Mouse (Mus musculus) limb, embryonic 10.5 days (tissue): ENCODE measurements around the gene Inpp5f. TPM values are rescaled to one million over a fixed set of nuclear protein-coding genes. Genes with fewer than 3 reads are reported as not detected.

Experiments used
- DNase-seq: peaks from one replicate; pipeline ENCODE4 v3.0.0-alpha.2; 2017; ENCODE audit warnings: low spot score
- H3K27ac ChIP-seq: fragments of 300-500 bp; sonication (generic); 2 replicates; pipeline ENCODE4 v1.5.1; 2016; ENCODE audit warnings: mild to moderate bottlenecking
- H3K27me3 ChIP-seq: fragments of 300-500 bp; sonication (generic); 2 replicates; pipeline ENCODE4 v1.6.1; 2016; ENCODE audit warnings: low read depth, mild to moderate bottlenecking; ENCODE audit not compliant: poor library complexity, severe bottlenecking
- H3K36me3 ChIP-seq: fragments of 300-500 bp; sonication (generic); 2 replicates; pipeline ENCODE4 v1.6.1; 2016; ENCODE audit warnings: mild to moderate bottlenecking, moderate library complexity
- H3K4me1 ChIP-seq: fragments of 300-500 bp; sonication (generic); 2 replicates; pipeline ENCODE4 v1.6.1; 2016
- H3K4me3 ChIP-seq: fragments of 300-500 bp; sonication (generic); 2 replicates; pipeline ENCODE4 v1.5.1; 2016; ENCODE audit warnings: mild to moderate bottlenecking, moderate library complexity
- H3K9me3 ChIP-seq: fragments of 300-500 bp; sonication (generic); replicated peaks from 2 replicates; pipeline ENCODE4 v1.6.1; 2016; ENCODE audit warnings: mild to moderate bottlenecking
- WGBS: fragments of 180-500 bp; shearing (Covaris S2); methylation state at CpG from one replicate; pipeline ENCODE4 v1.1.7; 2016; 5-methylcytosine and 5-hydroxymethylcytosine counted together
- polyA plus RNA-seq: library from polyadenylated mRNA; unstranded; fragments of >200 nt; fragmentation: Nextera tagmentation; extraction: Ambion mirVana; gene quantifications from 2 replicates; pipeline ENCODE4 v1.2.1, GENCODE M21; 2016

The Inpp5f gene
- polyA plus RNA-seq, 1 experiment from 2014 or later: 22.2 TPM

DNA sequence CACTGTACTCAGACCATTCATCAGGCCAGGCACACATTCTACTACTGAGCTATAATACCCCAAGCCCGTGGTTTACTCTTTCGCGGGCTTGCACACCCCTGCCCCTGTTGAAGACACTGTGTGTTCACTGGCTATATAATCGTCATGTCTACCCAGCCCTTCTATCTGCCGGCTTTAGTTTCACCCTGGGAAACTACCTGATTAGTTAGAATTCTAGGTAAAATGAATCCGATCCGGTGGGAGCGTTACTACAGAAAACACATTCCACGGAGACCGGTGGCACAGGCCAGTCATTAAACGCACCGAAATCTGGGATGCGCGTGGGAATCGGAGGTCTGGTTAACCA, 128.0 kb downstream of the Inpp5f start:
- Histone ChIP-seq H3K36me3 (peaks cover 37% of the 10 kb centered on the region), H3K27ac (no peak overlapping the region), H3K9me3 (no peaks in the 10 kb centered on the region), H3K4me1 (peaks cover 15% of the 10 kb centered on the region), H3K4me3 (peak overlapping the region; percentile 99), H3K27me3 (peaks cover 4% of the 10 kb centered on the region; the same call in 1 of the 2 replicates)
- DNase-seq: no peak
- 4% methylated on average over 15 of the region's 15 CpGs for WGBS

DNA sequence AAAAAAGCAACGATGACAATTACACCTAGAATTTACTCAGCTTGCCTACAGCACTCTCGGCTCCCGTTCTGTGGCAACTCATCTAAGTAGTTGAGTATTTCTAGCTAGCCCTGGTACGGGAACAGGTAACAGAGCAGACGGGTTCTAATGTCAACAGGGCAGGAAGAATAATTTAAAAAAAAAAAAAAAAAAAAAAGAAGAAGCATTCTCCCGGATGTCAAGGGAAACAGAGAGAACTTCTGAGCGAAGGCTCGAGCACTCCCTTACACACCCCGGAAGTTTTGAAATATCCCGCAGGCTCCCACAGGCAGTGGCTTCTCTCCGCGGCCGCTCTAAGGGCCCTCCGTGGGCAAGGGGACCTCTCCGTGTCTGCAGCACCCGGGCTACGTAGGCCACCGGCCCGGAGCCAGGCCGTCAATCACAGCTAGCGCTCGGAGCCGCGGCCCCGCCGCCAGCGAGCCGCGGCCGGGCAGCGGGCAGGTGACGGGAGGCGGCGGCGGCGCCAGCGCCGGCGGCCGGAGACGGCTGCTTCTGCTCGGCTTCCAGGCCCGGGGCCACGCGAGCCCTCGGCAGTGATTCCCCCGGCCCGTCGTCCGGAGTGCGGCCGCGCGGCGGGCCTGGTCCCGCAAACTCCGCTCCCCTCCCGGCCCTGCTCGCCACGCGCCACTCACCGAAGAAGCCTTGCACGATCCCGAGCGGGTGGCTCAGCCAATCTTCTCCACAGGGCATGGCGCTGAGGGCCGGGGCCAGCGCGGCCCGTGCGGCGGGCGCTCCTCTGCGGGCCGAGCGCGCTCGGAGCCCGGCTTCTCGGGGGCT, 128.5 kb downstream of the Inpp5f start:
- WGBS: under 1% methylated on average over 80 of the region's 80 CpGs
- no peak for DNase-seq

GRCm38 (mm10) chr7:128740334-128740733, 129.2 kb downstream of the Inpp5f start, which contains the start of gene Mcmbp:
Gene Mcmbp, minus strand, starts transcription at chr7:128740495.
- Histone ChIP-seq H3K4me1 (peaks cover 18% of the 10 kb centered on the region), H3K27me3 (peaks cover 4% of the 10 kb centered on the region; the same call in 1 of the 2 replicates), H3K36me3 (peaks cover 26% of the 10 kb centered on the region), H3K9me3 (no peaks in the 10 kb centered on the region), H3K27ac (peak within 1 kb of the TSS; percentile 98), H3K4me3 (peak within 1 kb of the TSS; percentile 99)
- under 1% methylated on average over 35 of the region's 35 CpGs for WGBS
- DNase-seq: peak; percentile 99

More for the DNA sequence above, 128.5 kb downstream of the Inpp5f start:
- H3K9me3 ChIP-seq: no peaks in the 10 kb centered on the region
- peaks cover 33% of the 10 kb centered on the region for H3K36me3 ChIP-seq
- H3K27me3 ChIP-seq: peaks cover 4% of the 10 kb centered on the region; the same call in 1 of the 2 replicates
- peaks cover 18% of the 10 kb centered on the region for H3K4me1 ChIP-seq
- peak overlapping the region; percentile 99 for H3K4me3 ChIP-seq
- peak overlapping the region; percentile 98 for H3K27ac ChIP-seq

DNA sequence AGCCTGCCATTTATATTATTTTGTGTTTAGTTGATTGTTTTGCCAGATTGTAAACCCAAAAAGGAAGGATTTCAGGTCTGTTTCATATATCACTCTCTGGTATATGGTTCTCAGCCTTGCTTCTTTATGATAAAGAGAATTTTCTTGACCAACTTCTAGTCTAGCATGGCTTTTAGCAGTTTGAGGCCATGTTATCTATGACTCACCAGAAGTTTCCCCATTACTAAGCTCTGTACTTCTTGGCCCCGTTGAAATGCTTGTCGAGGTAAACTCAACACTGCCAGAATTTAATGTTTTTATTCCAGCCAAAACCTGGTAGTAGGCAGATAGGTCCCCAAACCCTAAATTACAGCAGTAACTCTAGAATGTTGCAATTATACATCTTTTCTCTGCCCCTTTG, 132.8 kb downstream of the Inpp5f start:
- Histone ChIP-seq H3K27ac (no peak overlapping the region), H3K36me3 (peaks cover 12% of the 10 kb centered on the region), H3K27me3 (peaks cover 4% of the 10 kb centered on the region; the same call in 1 of the 2 replicates), H3K9me3 (no peaks in the 10 kb centered on the region), H3K4me1 (peaks cover 18% of the 10 kb centered on the region), H3K4me3 (peak overlapping the region; percentile 99)
- DNase-seq: no peak
- WGBS: 64% methylated on average over 2 of the region's 2 CpGs

- peaks cover 4% of the 10 kb centered on the region; the same call in 1 of the 2 replicates for H3K27me3 ChIP-seq
- peak within 1 kb of the TSS; percentile 99 for H3K4me3 ChIP-seq
- H3K27ac ChIP-seq: peak within 1 kb of the TSS; percentile 89
- H3K36me3 ChIP-seq: peaks cover 13% of the 10 kb centered on the region
- peak; percentile 99 for DNase-seq
- peaks cover 14% of the 10 kb centered on the region for H3K4me1 ChIP-seq
- WGBS: under 1% methylated on average over 50 of the region's 55 CpGs
- H3K9me3 ChIP-seq: no peaks in the 10 kb centered on the region
These were observed 133.8 kb downstream of the Inpp5f start, which contains the start of gene Sec23ip for GRCm38 (mm10) chr7:128744684-128745485. Gene Sec23ip, plus strand, starts transcription at chr7:128744943.

Other genes starting within 250 kb of the Inpp5f start
- 2.7 and 3.5 TPM in 2 replicates for gene Rgs10, start 192.6 kb upstream of the Inpp5f start, polyA plus RNA-seq
- gene Tial1, start 149.6 kb upstream of the Inpp5f start, polyA plus RNA-seq: 24.2 and 24.9 TPM in 2 replicates
- 9.3 TPM in 2 replicates for gene Bag3, start 87.7 kb upstream of the Inpp5f start, polyA plus RNA-seq
- gene Mcmbp, start 129.2 kb downstream of the Inpp5f start, polyA plus RNA-seq: 76.7 and 78.1 TPM in 2 replicates
- gene Sec23ip, start 133.6 kb downstream of the Inpp5f start, polyA plus RNA-seq: 37.1 and 39.1 TPM in 2 replicates